Mouse (Mus musculus): ENCODE measurements around the gene Taf1d.

DNA sequence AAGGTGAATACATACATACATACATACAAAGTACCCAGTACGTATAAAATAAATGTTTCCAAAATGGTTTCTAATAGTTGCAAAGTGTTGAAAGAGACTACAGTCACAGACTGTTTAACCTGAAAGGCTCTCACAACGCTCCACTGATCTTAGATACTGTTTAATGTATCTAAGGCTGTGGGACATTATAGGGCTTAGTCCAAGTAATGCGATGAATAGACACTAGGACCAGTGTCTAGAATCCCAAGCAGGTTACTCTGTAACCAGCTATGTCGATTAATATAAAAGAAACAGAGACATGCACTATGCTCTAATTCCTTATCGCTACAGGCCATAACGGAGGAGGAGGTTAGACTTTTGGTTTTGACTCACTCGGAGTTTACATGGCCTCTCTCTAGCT, 8.9 kb upstream of the Taf1d start:
- TF ChIP-seq POLR2A (IDR thresholded peaks at IDR 0.05; ENCODE audit: extremely low read depth, insufficient read depth, low read length) (no peak), CTCF (IDR thresholded peaks at IDR 0.05; ENCODE audit: low read depth, low read length) (no peak)

Data from liver, adult 2 months (tissue).